Mouse (Mus musculus): ENCODE measurements around the gene Ltb4r1.
A peak's percentile ranks its signal among the peaks of the same experiment; 100 is the strongest.

GRCm38 (mm10) chr14:55745180-55745860 lies 20.4 kb upstream of the Ltb4r1 start, which contains the start of the genes Dhrs1 and Nop9:
- 0 out of 2 replicates have a peak, but pooled peaks have one; percentile 16 for TF ChIP-seq CTCF (IDR thresholded peaks at IDR 0.05; ENCODE audit: low read depth)
- no peak for TF ChIP-seq EP300 (optimal IDR thresholded peaks at IDR 0.05)

Data from stomach, postnatal 0 days (tissue).